Mouse (Mus musculus) midbrain, embryonic 10.5 days (tissue): Measurements from ENCODE around the gene Ufc1. TPM values are rescaled to one million over a fixed set of nuclear protein-coding genes. Genes with fewer than 3 reads are reported as not detected.

Source experiments
- DNase-seq: peaks from one replicate; pipeline ENCODE4 v3.0.0-alpha.2; 2017; ENCODE audit warnings: low spot score
- H3K27ac ChIP-seq: fragments of 300-500 bp; sonication (generic); replicated peaks from 2 replicates; pipeline ENCODE4 v1.5.1; 2016; ENCODE audit warnings: mild to moderate bottlenecking
- H3K27me3 ChIP-seq: fragments of 300-500 bp; sonication (generic); 2 replicates; pipeline ENCODE4 v1.6.1; 2016; ENCODE audit warnings: low read depth, mild to moderate bottlenecking; ENCODE audit not compliant: poor library complexity, severe bottlenecking
- H3K36me3 ChIP-seq: fragments of 300-500 bp; sonication (generic); 2 replicates; pipeline ENCODE4 v1.6.1; 2016; ENCODE audit warnings: mild to moderate bottlenecking, moderate library complexity
- H3K4me1 ChIP-seq: fragments of 300-500 bp; sonication (generic); 2 replicates; pipeline ENCODE4 v1.6.1; 2016
- H3K4me3 ChIP-seq: fragments of 300-500 bp; sonication (generic); 2 replicates; pipeline ENCODE4 v1.5.1; 2016; ENCODE audit warnings: mild to moderate bottlenecking, moderate library complexity
- H3K9me3 ChIP-seq: fragments of 300-500 bp; sonication (generic); replicated peaks from 2 replicates; pipeline ENCODE4 v1.6.1; 2016; ENCODE audit warnings: mild to moderate bottlenecking
- WGBS: fragments of 180-500 bp; shearing (Covaris S2); methylation state at CpG from one replicate; pipeline ENCODE4 v1.1.7; 2016; 5-methylcytosine and 5-hydroxymethylcytosine counted together
- polyA plus RNA-seq: library from polyadenylated mRNA; unstranded; fragments of >200 nt; fragmentation: Nextera tagmentation; extraction: Ambion mirVana; gene quantifications from 2 replicates; pipeline ENCODE4 v1.2.1, GENCODE M21; 2016

Gene Ufc1
- polyA plus RNA-seq, 1 experiment from 2014 or later: 102 TPM

DNA sequence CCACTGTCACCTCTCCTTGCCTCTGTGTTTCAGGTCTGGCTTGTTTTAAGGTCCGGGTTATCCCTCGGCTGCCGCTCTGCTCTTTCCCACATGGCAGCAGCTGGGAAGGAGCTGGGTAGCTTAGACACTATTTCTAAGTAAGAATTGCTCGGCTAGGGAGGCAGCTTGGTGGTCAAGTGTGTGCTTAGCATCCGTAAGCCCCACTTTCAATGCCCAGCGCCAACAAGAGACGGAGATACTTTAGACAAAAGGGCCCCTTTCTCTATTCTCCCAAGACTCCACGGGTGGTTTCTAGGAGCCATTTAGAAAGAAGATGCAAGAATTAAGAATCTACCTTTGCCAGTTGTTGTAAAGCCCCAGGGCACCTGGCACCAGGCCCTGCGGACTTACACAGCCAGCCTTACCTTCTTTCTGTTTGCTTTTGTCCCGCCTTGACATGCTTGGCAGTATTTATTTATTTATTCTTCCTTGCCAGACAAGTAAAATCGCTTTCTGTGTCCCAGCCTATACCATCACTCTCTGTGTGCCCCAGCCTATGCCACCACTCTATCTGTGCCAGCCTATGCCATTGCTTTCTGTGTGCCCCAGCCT lies 19.6 kb downstream of the Ufc1 start:
- Histone ChIP-seq H3K27ac (no peak overlapping the region), H3K27me3 (no peaks in the 10 kb centered on the region), H3K36me3 (peaks cover 81% of the 10 kb centered on the region), H3K9me3 (no peaks in the 10 kb centered on the region), H3K4me3 (no peak overlapping the region), H3K4me1 (peaks cover 28% of the 10 kb centered on the region)
- DNase-seq: no peak
- WGBS: 90% methylated on average over 11 of the region's 11 CpGs

DNA sequence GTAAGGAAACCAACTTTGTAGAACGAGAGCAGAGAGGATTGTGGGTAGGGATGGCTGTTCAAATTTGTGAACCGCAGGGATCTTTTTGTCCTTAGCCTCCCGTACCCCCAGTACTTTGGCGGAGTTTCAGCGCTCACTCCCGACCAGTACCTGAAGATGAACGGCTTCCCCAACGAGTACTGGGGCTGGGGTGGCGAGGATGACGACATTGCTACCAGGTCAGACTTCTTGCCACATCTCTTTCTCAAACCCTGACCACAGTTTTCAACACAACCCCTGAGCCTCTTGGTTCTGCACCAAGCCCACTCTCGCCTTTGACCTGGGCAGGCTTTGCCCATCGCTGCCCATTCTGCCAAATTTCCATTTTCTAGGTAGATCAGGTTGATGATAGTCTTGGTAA lies 20.7 kb downstream of the Ufc1 start:
- no peaks in the 10 kb centered on the region for H3K27me3 ChIP-seq
- 95% methylated on average over 12 of the region's 12 CpGs for WGBS
- H3K9me3 ChIP-seq: no peaks in the 10 kb centered on the region
- peaks cover 77% of the 10 kb centered on the region for H3K36me3 ChIP-seq
- H3K4me3 ChIP-seq: no peak overlapping the region
- H3K4me1 ChIP-seq: peaks cover 26% of the 10 kb centered on the region
- H3K27ac ChIP-seq: no peak overlapping the region
- DNase-seq: no peak

DNA sequence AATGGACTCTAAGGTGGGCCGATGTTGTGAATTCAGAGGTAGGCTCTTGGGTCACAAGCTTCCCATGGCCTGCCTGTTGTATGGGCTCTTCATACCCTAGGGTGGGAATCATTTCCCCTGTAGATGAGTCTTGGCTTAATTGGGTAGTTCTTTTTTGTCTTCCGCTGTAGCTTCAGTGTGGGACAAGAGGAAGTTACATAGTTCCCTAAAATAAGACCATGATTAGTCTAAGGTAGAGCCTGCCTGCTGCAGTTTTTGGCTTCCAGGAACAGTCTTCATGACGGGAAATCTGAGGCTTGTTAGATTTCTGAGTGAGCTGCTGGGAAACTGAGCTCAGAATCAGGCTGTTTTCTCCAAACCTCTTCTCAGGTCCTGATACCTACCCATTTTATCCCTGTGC lies 22.7 kb downstream of the Ufc1 start:
- H3K9me3 ChIP-seq: no peaks in the 10 kb centered on the region
- 91% methylated on average over 3 of the region's 3 CpGs for WGBS
- no peak for DNase-seq
- H3K27me3 ChIP-seq: no peaks in the 10 kb centered on the region
- H3K36me3 ChIP-seq: peaks cover 56% of the 10 kb centered on the region
- H3K4me3 ChIP-seq: peak overlapping the region; percentile 86; the same call in 1 of the 2 replicates
- H3K27ac ChIP-seq: no peak overlapping the region
- peaks cover 25% of the 10 kb centered on the region for H3K4me1 ChIP-seq

DNA sequence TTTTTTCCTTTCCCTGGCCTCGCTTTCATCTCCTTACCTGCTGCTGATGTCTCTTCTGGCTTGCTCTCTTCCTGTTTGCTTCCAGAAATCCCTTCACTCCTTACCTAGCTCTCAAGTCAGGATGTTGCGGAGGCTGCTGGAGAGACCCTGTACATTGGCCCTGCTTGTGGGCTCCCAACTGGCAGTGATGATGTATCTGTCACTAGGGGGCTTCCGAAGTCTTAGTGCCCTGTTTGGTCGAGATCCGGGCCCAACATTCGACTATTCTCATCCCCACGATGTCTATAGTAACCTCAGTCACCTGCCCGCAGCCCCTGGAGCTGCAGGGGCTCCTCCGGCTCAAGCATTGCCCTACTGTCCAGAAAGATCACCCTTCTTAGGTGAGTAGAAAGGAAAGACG lies 23.2 kb downstream of the Ufc1 start:
- H3K36me3 ChIP-seq: peaks cover 52% of the 10 kb centered on the region
- no peaks in the 10 kb centered on the region for H3K27me3 ChIP-seq
- no peak for DNase-seq
- no peak overlapping the region for H3K27ac ChIP-seq
- H3K9me3 ChIP-seq: no peaks in the 10 kb centered on the region
- H3K4me3 ChIP-seq: peak overlapping the region; percentile 86; the same call in 1 of the 2 replicates
- WGBS: 79% methylated on average over 10 of the region's 10 CpGs
- peaks cover 25% of the 10 kb centered on the region for H3K4me1 ChIP-seq

DNA sequence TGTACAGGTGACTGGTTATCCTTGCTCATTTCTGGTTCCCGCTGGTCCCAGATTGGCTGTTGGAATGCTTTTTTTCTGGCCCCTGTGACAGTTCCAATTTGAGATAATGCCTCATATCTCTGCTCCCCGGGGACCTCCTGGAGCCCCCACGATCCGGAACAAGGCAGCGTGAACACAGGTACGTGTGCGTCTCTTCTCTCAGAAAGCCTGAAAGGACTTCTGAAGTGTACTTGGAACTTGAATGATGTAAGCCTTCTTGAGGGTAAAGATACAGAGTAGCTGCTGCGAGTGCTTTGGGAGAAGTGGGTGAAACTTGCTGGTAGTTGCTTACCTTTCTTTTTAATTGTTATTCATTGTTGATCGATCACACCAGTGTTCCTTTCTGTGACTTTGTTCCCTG lies 23.6 kb downstream of the Ufc1 start:
- Histone ChIP-seq H3K9me3 (no peaks in the 10 kb centered on the region), H3K4me1 (peaks cover 25% of the 10 kb centered on the region), H3K4me3 (peak overlapping the region; percentile 86), H3K27me3 (no peaks in the 10 kb centered on the region), H3K27ac (0 out of 2 replicates have a peak overlapping the region, but pooled peaks have one; percentile 84), H3K36me3 (peaks cover 47% of the 10 kb centered on the region)
- DNase-seq: no peak
- WGBS: 62% methylated on average over 9 of the region's 9 CpGs

DNA sequence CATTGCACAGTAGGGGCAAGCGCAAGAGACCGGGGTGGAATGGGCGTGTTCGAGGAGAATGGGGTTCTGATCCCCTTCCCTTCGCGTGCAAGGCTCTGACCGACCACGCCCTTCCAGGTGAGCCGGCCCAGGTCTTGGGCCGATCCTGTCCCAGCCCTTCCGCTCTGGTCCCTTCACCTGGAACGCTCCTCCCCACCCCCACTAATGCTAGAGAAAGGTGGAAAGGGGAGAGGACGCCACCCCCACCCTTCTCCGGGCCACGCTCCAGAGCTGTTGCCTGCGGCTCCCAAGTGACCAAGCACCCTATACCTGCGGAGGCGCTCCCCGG lies 24.3 kb downstream of the Ufc1 start:
- WGBS: under 1% methylated on average over 19 of the region's 19 CpGs
- H3K27ac ChIP-seq: peak overlapping the region; percentile 84
- H3K4me1 ChIP-seq: peaks cover 25% of the 10 kb centered on the region
- peaks cover 41% of the 10 kb centered on the region for H3K36me3 ChIP-seq
- H3K27me3 ChIP-seq: no peaks in the 10 kb centered on the region
- no peaks in the 10 kb centered on the region for H3K9me3 ChIP-seq
- DNase-seq: no peak
- peak overlapping the region; percentile 86 for H3K4me3 ChIP-seq

DNA sequence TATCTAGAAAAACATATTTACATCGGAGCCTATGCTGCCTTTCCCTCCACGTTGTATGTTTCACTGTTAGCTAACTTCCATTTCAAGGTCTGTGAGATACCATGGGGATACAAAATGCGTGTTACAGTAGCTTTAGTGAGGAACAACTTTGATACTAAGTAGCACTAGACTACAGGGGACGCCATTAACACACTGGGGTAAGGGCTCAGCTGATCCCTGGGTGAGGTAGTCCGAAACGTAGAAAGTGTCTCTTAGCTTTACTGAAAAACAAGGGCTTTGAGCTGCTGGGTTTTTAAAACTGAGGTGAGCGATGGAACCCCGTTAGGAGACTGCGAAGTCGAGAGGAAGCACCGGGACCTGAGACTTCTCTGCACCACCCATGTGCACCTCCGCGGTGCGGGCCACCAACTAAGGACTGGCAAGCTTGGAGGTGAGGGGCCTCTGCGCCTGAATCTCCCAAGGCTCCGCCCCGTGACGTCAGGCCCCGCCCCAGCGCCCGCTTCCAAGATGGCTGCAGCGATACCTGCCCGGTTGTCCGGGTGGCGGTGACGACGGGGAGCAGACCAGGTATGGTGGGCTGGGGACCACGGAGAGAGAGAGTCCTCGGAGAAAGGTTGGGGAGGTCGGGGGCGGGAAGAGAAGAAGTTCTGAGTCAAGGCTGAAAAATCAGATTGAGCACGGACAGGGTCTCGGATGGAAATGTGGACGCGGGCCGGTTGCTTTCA lies 24.8 kb downstream of the Ufc1 start, which contains the start of gene B4galt3:
Gene B4galt3, plus strand, starts transcription at position 481 of the 725 bp plus-strand sequence.
- Histone ChIP-seq H3K4me3 (peak within 1 kb of the TSS; percentile 86), H3K4me1 (peaks cover 25% of the 10 kb centered on the region)

DNA sequence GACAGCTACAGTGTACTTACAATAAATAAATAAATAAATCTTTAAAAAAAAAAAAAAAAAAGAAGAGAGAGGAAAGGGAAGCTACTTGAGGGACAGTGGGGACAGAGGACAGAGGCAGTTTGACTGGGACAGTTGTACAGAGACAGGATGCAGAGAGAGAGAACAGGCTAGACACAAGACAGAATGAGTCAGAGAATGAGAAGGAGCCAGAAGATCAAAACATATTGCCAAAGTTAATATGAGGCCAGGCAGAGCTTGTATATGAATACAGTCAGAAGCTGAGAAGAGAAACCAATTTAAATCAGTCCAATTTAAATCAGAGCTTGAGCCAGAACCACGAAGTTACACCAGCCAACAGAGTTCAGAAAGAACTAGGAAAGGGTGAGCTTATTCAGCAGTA lies 26.5 kb downstream of the Ufc1 start:
- H3K9me3 ChIP-seq: no peaks in the 10 kb centered on the region
- DNase-seq: no peak
- peaks cover 19% of the 10 kb centered on the region for H3K36me3 ChIP-seq
- WGBS: 62% methylated on average over 1 of the region's 1 CpGs
- H3K4me1 ChIP-seq: peaks cover 27% of the 10 kb centered on the region
- H3K27ac ChIP-seq: no peak overlapping the region
- H3K4me3 ChIP-seq: no peak overlapping the region
- no peaks in the 10 kb centered on the region for H3K27me3 ChIP-seq

More for the DNA sequence above, 24.8 kb downstream of the Ufc1 start, which contains the start of gene B4galt3:
- Histone ChIP-seq H3K36me3 (peaks cover 35% of the 10 kb centered on the region), H3K27ac (peak within 1 kb of the TSS; percentile 84), H3K9me3 (no peaks in the 10 kb centered on the region), H3K27me3 (no peaks in the 10 kb centered on the region)
- WGBS: 4% methylated on average over 36 of the region's 36 CpGs
- DNase-seq: peak; percentile 94

DNA sequence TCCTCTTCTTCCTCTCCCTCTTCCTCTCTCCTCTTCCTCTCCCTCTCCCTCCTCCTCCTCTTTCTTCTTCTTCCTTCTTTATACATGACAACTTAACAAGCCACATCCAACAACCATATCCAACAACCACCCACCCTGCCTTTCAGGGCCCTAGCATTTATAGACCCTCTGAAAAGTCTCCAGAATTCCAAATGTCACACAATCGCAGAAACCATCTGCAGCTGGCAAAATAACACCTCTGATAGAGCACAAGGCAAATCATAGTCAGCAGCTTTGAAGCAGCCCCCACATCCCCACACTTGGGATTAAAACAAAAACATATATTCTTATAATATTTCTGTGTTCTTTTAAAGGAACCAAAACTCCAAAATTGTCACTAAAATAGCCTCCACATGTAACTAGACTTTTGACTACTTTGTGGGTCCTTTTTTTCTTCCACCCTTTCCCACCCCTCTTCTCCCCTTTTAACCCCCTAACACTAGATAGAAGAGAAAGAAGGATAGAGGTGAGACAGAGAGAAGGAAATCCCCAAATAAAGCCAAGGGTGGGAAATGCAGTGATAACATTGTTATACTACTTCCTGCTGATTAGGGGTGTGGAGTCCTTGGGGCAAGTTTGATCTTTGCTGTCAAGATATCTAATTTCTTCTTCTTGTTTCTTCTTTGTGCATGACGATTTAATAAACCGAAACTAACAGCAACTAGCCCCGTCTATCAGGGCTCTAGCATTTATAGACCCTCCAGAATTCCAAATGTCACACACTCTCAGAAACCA lies 28.7 kb downstream of the Ufc1 start:
- WGBS: 82% methylated on average over 4 of the region's 4 CpGs
- no peaks in the 10 kb centered on the region for H3K36me3 ChIP-seq
- no peak for DNase-seq
- H3K9me3 ChIP-seq: no peaks in the 10 kb centered on the region
- no peak overlapping the region for H3K27ac ChIP-seq
- H3K27me3 ChIP-seq: no peaks in the 10 kb centered on the region
- H3K4me3 ChIP-seq: no peak overlapping the region
- peaks cover 33% of the 10 kb centered on the region for H3K4me1 ChIP-seq

DNA sequence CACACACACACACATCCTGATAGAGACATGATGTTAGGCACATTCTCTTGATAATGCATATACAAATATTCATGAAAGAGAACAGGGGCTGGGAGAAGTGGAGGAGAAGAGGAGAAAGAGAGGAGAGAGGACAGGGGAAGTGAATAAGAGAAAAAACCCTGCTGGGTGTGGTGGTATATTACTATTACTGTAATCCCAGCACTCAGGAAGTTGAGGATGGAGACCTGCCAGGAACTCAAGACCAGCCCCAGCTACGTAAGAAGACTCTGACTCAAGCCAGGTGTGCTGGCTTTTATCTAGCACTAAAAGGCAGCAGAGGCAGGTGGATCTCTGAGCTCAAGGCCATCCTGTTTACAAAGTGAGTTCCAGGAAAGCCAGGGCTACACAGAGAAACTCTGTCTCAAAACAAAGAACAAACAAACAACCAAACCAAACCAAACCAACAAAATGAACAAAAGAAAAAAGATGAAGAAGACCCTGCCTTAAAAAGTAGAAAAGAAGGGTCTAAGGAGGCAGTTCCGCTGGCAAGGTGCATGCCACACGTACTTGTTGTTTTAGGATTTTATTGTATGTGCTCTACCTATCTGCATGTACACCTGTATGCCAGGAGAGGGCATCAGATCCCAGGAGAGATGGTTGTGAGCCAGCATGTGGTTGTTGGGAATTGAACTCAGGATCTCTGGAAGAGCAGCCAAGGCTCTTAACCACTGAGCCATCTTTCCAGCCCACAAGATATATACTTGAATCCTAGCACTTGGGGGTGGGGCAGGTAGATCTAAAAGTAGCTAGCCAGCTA lies 31.0 kb downstream of the Ufc1 start:
- no peaks in the 10 kb centered on the region for H3K27me3 ChIP-seq
- peaks cover 4% of the 10 kb centered on the region for H3K36me3 ChIP-seq
- DNase-seq: no peak
- no peak overlapping the region for H3K4me3 ChIP-seq
- no peaks in the 10 kb centered on the region for H3K9me3 ChIP-seq
- WGBS: 87% methylated on average over 3 of the region's 3 CpGs
- peaks cover 18% of the 10 kb centered on the region for H3K4me1 ChIP-seq
- H3K27ac ChIP-seq: peak overlapping the region; percentile 5; the same call in 1 of the 2 replicates

DNA sequence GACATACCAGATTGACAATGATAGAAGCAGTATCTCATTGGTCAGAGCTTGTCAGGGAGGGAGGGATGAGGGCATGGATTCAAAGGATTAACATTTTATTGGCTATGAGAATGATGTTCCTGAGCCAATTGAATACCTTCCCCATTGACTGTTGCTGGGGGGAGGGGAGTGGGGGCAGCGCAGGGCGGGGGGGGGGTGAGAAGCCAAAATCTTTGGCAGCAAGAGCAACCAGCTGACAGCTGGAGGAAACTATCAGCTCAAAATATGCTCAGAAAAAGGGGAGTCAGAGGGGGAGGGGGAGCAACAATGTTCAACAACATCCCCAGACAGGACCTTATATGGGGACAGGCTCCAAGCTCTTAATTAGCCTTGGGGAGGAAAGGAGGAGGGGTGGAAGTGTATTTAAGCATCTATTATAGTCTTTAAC lies 31.6 kb downstream of the Ufc1 start:
- peak overlapping the region; percentile 44 for H3K4me3 ChIP-seq
- H3K4me1 ChIP-seq: peaks cover 21% of the 10 kb centered on the region
- H3K27me3 ChIP-seq: no peaks in the 10 kb centered on the region
- WGBS: 5% methylated on average over 2 of the region's 2 CpGs
- no peaks in the 10 kb centered on the region for H3K9me3 ChIP-seq
- peaks cover 9% of the 10 kb centered on the region for H3K36me3 ChIP-seq
- DNase-seq: peak; percentile 36
- H3K27ac ChIP-seq: peak overlapping the region; percentile 5; the same call in 1 of the 2 replicates

DNA sequence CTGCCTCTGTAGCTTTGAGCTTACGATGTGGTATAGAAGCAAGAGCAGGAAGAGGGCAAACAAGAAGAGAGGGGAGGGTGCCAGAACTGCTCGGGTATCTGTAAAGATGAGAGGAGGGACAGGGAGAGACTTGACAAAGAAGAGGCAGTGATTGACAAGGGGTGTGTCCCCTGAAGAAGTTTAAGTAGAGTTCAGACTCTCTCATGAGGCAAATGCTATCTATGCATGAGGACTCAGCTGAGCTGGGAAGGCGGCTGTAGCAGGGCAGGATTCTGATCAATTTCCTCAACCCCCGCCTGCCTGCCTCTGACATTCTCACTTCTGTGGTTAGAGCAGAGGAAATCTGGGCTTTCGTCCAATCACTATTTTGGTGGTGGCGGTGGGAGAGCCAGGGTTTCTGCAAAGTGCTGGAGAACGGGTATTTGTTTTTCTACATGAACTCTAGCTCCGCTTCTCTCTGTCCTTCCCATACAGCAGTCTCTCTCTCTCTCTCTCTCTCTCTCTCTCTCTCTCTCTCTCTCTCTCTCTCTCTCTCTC lies 32.2 kb downstream of the Ufc1 start:
- H3K4me1 ChIP-seq: peaks cover 21% of the 10 kb centered on the region
- no peaks in the 10 kb centered on the region for H3K27me3 ChIP-seq
- no peaks in the 10 kb centered on the region for H3K9me3 ChIP-seq
- H3K36me3 ChIP-seq: peaks cover 14% of the 10 kb centered on the region
- H3K4me3 ChIP-seq: peak overlapping the region; percentile 44
- 12% methylated on average over 8 of the region's 8 CpGs for WGBS
- no peak for DNase-seq
- peak overlapping the region; percentile 72 for H3K27ac ChIP-seq
